In genomic region chr3:7713741-7714140, GRCm38 (mm10) we compare ENCODE assay signal across 14 mouse cellular contexts.
"Had no signal": no experiment of that assay in that cellular context is flagged by ENCODE, and none has a peak within 500 bp of the region (broad histone marks: within the 10 kb centered on the region; RNA-seq: fewer than 3 reads in every experiment).

No protein-coding gene starts in this region.

- H3K4me3 ChIP-seq: kidney, embryonic 15.5 days; left cerebral cortex, adult 2 months; liver, embryonic 13.5 days had no signal

- DNase-seq: kidney, adult 8-10 months; kidney, postnatal 10 days; kidney, postnatal 36 days; liver, embryonic 13.5 days; lung, adult 2 months; lung, postnatal 14 days; lung, postnatal 4 days; midbrain, embryonic 14.5 days; right cerebral cortex, postnatal 25 days; thymus, adult 18-20 months; thymus, postnatal 36 days had no signal

- H3K4me2 ChIP-seq: kidney, embryonic 15.5 days; liver, embryonic 13.5 days; midbrain, embryonic 11.5 days had no signal

- H3K9me3 ChIP-seq: kidney, embryonic 15.5 days; liver, embryonic 13.5 days had no signal

- H3K9ac ChIP-seq: kidney, embryonic 15.5 days; liver, embryonic 13.5 days had no signal

- H3K36me3 ChIP-seq: kidney, embryonic 15.5 days; liver, embryonic 13.5 days had no signal

- H3K27me3 ChIP-seq: kidney, embryonic 15.5 days; liver, embryonic 13.5 days had no signal

- H3K27ac ChIP-seq: kidney, embryonic 15.5 days; left cerebral cortex, adult 2 months; liver, embryonic 13.5 days had no signal

- H3K4me1 ChIP-seq: kidney, embryonic 15.5 days; liver, embryonic 13.5 days had no signal
